Mouse (Mus musculus): ENCODE results near the gene Cep170b.

Cep170b gene

GRCm38 (mm10) chr12:112702374-112703320 lies 17.6 kb upstream of the Cep170b start:
- DNase-seq, result no peak

GRCm38 (mm10) chr12:112706704-112707572 lies 13.3 kb upstream of the Cep170b start:
- DNase-seq, result peak; percentile 81

DNA sequence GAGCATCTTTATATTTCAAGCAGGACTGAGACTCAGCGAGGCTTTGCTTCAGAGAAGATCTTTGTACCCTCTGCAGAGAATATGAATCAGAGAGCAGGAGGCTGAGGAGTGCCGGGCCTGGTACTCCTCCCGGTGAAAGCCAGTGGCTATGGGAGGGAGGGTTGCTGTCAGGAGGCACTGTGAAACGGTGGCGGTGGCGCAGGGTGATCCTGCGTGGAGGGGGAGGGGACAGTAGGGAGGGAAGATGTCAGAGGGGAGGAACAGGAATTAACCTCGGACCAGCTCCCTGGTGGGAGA lies 12.7 kb upstream of the Cep170b start:
- DNase-seq, result no peak

- no peak for DNase-seq
Observed at GRCm38 (mm10) chr12:112713984-112714383, 6.3 kb upstream of the Cep170b start.

GRCm38 (mm10) chr12:112717140-112717539 lies 3.1 kb upstream of the Cep170b start:
- DNase-seq, result peak; percentile 55

- DNase-seq, result no peak
Observed at GRCm38 (mm10) chr12:112718995-112719394, 1.3 kb upstream of the Cep170b start.

- no peak for DNase-seq
Observed at GRCm38 (mm10) chr12:112720890-112721423, 702 bp downstream of the Cep170b start.

GRCm38 (mm10) chr12:112721424-112722239 lies 1.4 kb downstream of the Cep170b start:
- peak; percentile 75 for DNase-seq

- no peak for DNase-seq
Observed at GRCm38 (mm10) chr12:112722240-112723027, 2.2 kb downstream of the Cep170b start.

- no peak for DNase-seq
Observed at GRCm38 (mm10) chr12:112723028-112723330, 2.7 kb downstream of the Cep170b start.

- no peak for DNase-seq
Observed at GRCm38 (mm10) chr12:112723445-112723844, 3.2 kb downstream of the Cep170b start.

- DNase-seq, result peak; percentile 59
Observed at GRCm38 (mm10) chr12:112724077-112724805, 4.0 kb downstream of the Cep170b start.

GRCm38 (mm10) chr12:112727801-112728200 lies 7.5 kb downstream of the Cep170b start:
- DNase-seq, result no peak

- no peak for DNase-seq
Observed at GRCm38 (mm10) chr12:112730808-112731207, 10.6 kb downstream of the Cep170b start.

GRCm38 (mm10) chr12:112732591-112732990 lies 12.3 kb downstream of the Cep170b start:
- DNase-seq, result no peak

DNA sequence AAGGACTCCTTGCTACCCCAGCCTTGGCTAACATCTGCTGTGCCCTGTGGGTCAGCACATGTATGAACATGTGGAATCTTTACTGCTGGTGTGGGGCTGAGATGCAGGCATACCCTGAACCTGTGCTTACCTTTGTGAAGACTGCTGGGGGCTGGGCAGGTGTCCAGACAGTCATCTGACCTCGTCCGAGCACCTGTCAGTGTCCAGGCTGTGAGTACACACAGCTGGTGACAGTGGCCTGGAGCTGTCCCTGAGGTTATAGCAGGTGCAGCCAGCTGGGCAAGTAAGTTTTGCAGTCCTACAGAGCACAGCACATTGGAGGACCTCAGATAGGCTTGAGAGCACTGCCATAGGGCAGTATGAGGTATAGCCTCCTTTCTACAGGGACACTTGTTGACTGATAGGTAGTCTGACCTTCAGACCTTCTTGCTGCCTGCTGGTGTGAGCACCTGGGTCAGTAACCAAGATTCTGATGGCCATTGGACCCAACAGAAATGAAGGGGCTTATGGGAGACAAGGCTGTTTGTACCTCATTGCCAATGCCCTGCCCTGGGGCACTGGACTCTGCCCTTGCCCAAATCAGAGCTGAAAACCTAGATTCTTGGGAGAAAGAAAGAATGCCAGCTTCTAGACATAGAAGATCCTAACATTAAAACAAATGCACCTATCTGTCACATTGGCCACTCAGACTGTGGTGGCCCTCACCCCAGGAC lies 14.0 kb downstream of the Cep170b start:
- no peak for DNase-seq

GRCm38 (mm10) chr12:112734881-112735655 lies 14.8 kb downstream of the Cep170b start:
- DNase-seq, result no peak

DNA sequence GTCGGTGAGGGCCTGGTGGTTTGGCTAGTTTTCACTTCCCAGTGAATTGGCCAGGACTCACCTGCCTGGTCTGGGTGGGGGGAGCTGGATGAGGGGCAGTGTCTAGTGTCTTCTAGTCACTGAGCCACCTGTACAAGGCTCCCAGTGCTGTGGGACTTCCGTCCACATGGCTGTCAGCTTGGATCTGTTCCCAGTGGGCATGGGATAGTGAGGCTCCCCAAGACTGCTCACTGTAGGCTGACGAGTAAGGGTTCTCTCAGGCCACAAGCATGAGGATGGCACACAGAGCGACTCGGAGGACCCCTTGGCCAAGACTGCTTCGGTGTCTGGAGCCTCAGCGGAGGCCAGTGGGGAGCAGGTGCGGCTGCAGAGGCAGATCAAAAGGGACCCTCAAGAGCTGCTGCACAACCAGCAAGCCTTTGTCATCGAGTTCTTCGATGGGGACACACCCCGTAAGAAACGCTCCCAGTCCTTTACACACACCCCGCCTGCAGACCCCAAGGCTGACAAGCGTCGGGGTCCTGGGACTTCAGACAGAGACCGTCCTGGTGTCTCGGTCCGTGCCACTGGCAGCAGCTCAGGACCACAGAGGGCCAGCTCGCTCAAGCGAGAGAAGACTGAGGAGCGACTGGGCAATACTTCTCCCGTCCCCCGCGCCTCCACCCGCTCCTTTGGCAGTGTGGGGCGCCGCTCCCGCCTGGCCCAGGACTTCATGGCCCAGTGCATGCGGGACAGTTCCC lies 15.8 kb downstream of the Cep170b start:
- no peak for DNase-seq

GRCm38 (mm10) chr12:112736636-112736925 lies 16.3 kb downstream of the Cep170b start:
- DNase-seq, result no peak

All from liver (tissue).